Mouse (Mus musculus) intestine, embryonic 14.5 days (tissue): Measurements from ENCODE around the gene Brsk1. TPM values are rescaled to one million over a fixed set of nuclear protein-coding genes. Genes with fewer than 3 reads are reported as not detected.
A peak's percentile ranks its signal among the peaks of the same experiment; 100 is the strongest.

Source experiments
- ATAC-seq: fragments of 200-750 bp; cut with Nextera tagmentation; replicated peaks from 2 replicates; pipeline ENCODE4 v1.8.0; 2017; ENCODE audit warnings: low read depth, moderate number of reproducible peaks, moderate TSS enrichment, moderate library complexity; ENCODE audit not compliant: low FRiP score, low TSS enrichment
- DNase-seq: peaks from one replicate; pipeline ENCODE4 v3.0.0-alpha.2; 2018; ENCODE audit warnings: low spot score
- H3K27ac ChIP-seq: fragments of 300-500 bp; sonication (generic); 2 replicates; pipeline ENCODE4 v1.5.1; 2014; ENCODE audit warnings: low read depth, mild to moderate bottlenecking, control low read depth
- H3K27me3 ChIP-seq: fragments of 300-500 bp; sonication (generic); replicated peaks from 2 replicates; pipeline ENCODE4 v1.6.1; 2014; ENCODE audit warnings: low read length, control low read depth; ENCODE audit not compliant: control insufficient read depth, insufficient read depth
- H3K36me3 ChIP-seq: fragments of 300-500 bp; sonication (generic); 2 replicates; pipeline ENCODE4 v1.6.1; 2014; ENCODE audit warnings: low read length, control low read depth; ENCODE audit not compliant: control insufficient read depth, insufficient read depth
- H3K4me1 ChIP-seq: fragments of 300-500 bp; sonication (generic); replicated peaks from 2 replicates; pipeline ENCODE4 v1.6.1; 2014; ENCODE audit warnings: low read length, control low read depth, mixed read lengths; ENCODE audit not compliant: control insufficient read depth, insufficient read depth
- H3K4me2 ChIP-seq: fragments of 300-500 bp; sonication (generic); 2 replicates; pipeline ENCODE4 v1.6.1; 2014; ENCODE audit warnings: low read length
- H3K4me3 ChIP-seq: fragments of 300-500 bp; sonication (generic); 2 replicates; pipeline ENCODE4 v1.5.1; 2014; ENCODE audit warnings: low read depth, low read length, control low read depth, mixed read lengths
- H3K9ac ChIP-seq: fragments of 300-500 bp; sonication (generic); 2 replicates; pipeline ENCODE4 v1.6.1; 2014; ENCODE audit warnings: mild to moderate bottlenecking, low read length
- H3K9me3 ChIP-seq: fragments of 300-500 bp; sonication (generic); 2 replicates; pipeline ENCODE4 v1.6.1; 2016; ENCODE audit warnings: low read length, control low read depth; ENCODE audit not compliant: control insufficient read depth
- WGBS: fragments of 180-500 bp; shearing (Covaris S2); extraction: QIAGEN DNeasy Blood & Tissue Kit; methylation state at CpG from one replicate; pipeline ENCODE4 v1.1.7; 2014; 5-methylcytosine and 5-hydroxymethylcytosine counted together
- polyA plus RNA-seq: library from polyadenylated mRNA; unstranded; fragments of >200 nt; fragmentation: Nextera tagmentation; extraction: Ambion mirVana; gene quantifications from 2 replicates; pipeline ENCODE4 v1.2.1, GENCODE M21; 2014

The Brsk1 gene
- 1.7 and 1.9 TPM in 2 replicates for polyA plus RNA-seq

GRCm38 (mm10) chr7:4690387-4690786 lies at the start of gene Brsk1:
Gene Brsk1, plus strand, starts transcription at chr7:4690604.
- Histone ChIP-seq H3K27me3 (no peaks in the 10 kb centered on the region), H3K27ac (peak within 1 kb of the TSS; percentile 90), H3K4me2 (peak within 1 kb of the TSS; percentile 83), H3K4me1 (peaks cover 6% of the 10 kb centered on the region; the same call in 1 of the 2 replicates), H3K9ac (peak within 1 kb of the TSS; percentile 97), H3K36me3 (peaks cover 26% of the 10 kb centered on the region), H3K4me3 (peak within 1 kb of the TSS; percentile 75), H3K9me3 (no peaks in the 10 kb centered on the region)
- DNase-seq (peak; percentile 96), ATAC-seq (peak; percentile 69)
- 0% methylated on average over 11 of the region's 18 CpGs for WGBS

- WGBS, result 80% methylated on average over 11 of the region's 11 CpGs
- no peak overlapping the region for H3K4me3 ChIP-seq
- H3K9me3 ChIP-seq, result no peaks in the 10 kb centered on the region
- no peaks in the 10 kb centered on the region for H3K27me3 ChIP-seq
- no peak overlapping the region for H3K27ac ChIP-seq
- DNase-seq (no peak), ATAC-seq (no peak)
- H3K9ac ChIP-seq, result no peak overlapping the region
- H3K36me3 ChIP-seq, result peaks cover 89% of the 10 kb centered on the region
- no peaks in the 10 kb centered on the region for H3K4me1 ChIP-seq
- no peak overlapping the region for H3K4me2 ChIP-seq
Observed at GRCm38 (mm10) chr7:4641155-4641554, 49.2 kb upstream of the Brsk1 start.

GRCm38 (mm10) chr7:4641956-4642355 lies 48.4 kb upstream of the Brsk1 start:
- Histone ChIP-seq H3K27me3 (no peaks in the 10 kb centered on the region), H3K36me3 (peaks cover 90% of the 10 kb centered on the region), H3K4me3 (no peak overlapping the region), H3K4me1 (no peaks in the 10 kb centered on the region), H3K9me3 (no peaks in the 10 kb centered on the region), H3K27ac (no peak overlapping the region), H3K4me2 (no peak overlapping the region), H3K9ac (no peak overlapping the region)
- DNase-seq (no peak), ATAC-seq (no peak)
- 70% methylated on average over 7 of the region's 7 CpGs for WGBS

GRCm38 (mm10) chr7:4643225-4643624 lies 47.2 kb upstream of the Brsk1 start:
- no peaks in the 10 kb centered on the region for H3K4me1 ChIP-seq
- H3K36me3 ChIP-seq, result peaks cover 80% of the 10 kb centered on the region
- H3K4me3 ChIP-seq, result no peak overlapping the region
- no peak overlapping the region for H3K9ac ChIP-seq
- ATAC-seq (no peak), DNase-seq (no peak)
- H3K4me2 ChIP-seq, result no peak overlapping the region
- H3K9me3 ChIP-seq, result no peaks in the 10 kb centered on the region
- no peaks in the 10 kb centered on the region for H3K27me3 ChIP-seq
- no peak overlapping the region for H3K27ac ChIP-seq
- WGBS, result 91% methylated on average over 6 of the region's 6 CpGs

GRCm38 (mm10) chr7:4646806-4647205 lies 43.6 kb upstream of the Brsk1 start:
- 86% methylated on average over 3 of the region's 3 CpGs for WGBS
- Histone ChIP-seq H3K4me3 (no peak overlapping the region), H3K4me2 (no peak overlapping the region), H3K36me3 (peaks cover 47% of the 10 kb centered on the region), H3K27ac (no peak overlapping the region), H3K4me1 (no peaks in the 10 kb centered on the region), H3K27me3 (no peaks in the 10 kb centered on the region), H3K9me3 (no peaks in the 10 kb centered on the region), H3K9ac (no peak overlapping the region)
- no peak for DNase-seq
- no peak for ATAC-seq

GRCm38 (mm10) chr7:4647291-4647690 lies 43.1 kb upstream of the Brsk1 start:
- no peak for DNase-seq
- ATAC-seq, result peak; percentile 60; the same call in 1 of the 2 replicates
- Histone ChIP-seq H3K9ac (no peak overlapping the region), H3K4me2 (no peak overlapping the region), H3K4me1 (peaks cover under 1% of the 10 kb centered on the region), H3K36me3 (peaks cover 43% of the 10 kb centered on the region), H3K4me3 (no peak overlapping the region), H3K9me3 (no peaks in the 10 kb centered on the region), H3K27ac (no peak overlapping the region), H3K27me3 (no peaks in the 10 kb centered on the region)
- 43% methylated on average over 6 of the region's 6 CpGs for WGBS

GRCm38 (mm10) chr7:4647992-4648391 lies 42.4 kb upstream of the Brsk1 start:
- ATAC-seq, result no peak
- H3K36me3 ChIP-seq, result peaks cover 43% of the 10 kb centered on the region
- H3K4me2 ChIP-seq, result no peak overlapping the region
- H3K9ac ChIP-seq, result no peak overlapping the region
- no peak overlapping the region for H3K27ac ChIP-seq
- peaks cover 5% of the 10 kb centered on the region for H3K4me1 ChIP-seq
- no peak overlapping the region for H3K4me3 ChIP-seq
- H3K27me3 ChIP-seq, result no peaks in the 10 kb centered on the region
- 92% methylated on average over 2 of the region's 2 CpGs for WGBS
- no peak for DNase-seq
- H3K9me3 ChIP-seq, result no peaks in the 10 kb centered on the region

- no peak for ATAC-seq
- Histone ChIP-seq H3K27me3 (no peaks in the 10 kb centered on the region), H3K27ac (no peak overlapping the region), H3K9me3 (no peaks in the 10 kb centered on the region), H3K4me3 (no peak overlapping the region), H3K36me3 (peaks cover 13% of the 10 kb centered on the region; the same call in 1 of the 2 replicates), H3K4me2 (no peak overlapping the region), H3K4me1 (peaks cover 24% of the 10 kb centered on the region), H3K9ac (no peak overlapping the region)
- 75% methylated on average over 8 of the region's 8 CpGs for WGBS
- DNase-seq, result no peak
Observed at GRCm38 (mm10) chr7:4651581-4651980, 38.8 kb upstream of the Brsk1 start.

GRCm38 (mm10) chr7:4652726-4653125 lies 37.7 kb upstream of the Brsk1 start:
- WGBS, result 87% methylated on average over 5 of the region's 5 CpGs
- Histone ChIP-seq H3K27me3 (no peaks in the 10 kb centered on the region), H3K27ac (no peak overlapping the region), H3K4me2 (no peak overlapping the region), H3K4me1 (peaks cover 35% of the 10 kb centered on the region), H3K4me3 (no peak overlapping the region), H3K9ac (no peak overlapping the region), H3K9me3 (no peaks in the 10 kb centered on the region), H3K36me3 (0 out of 2 replicates have a peak, but pooled peaks cover 7% of the 10 kb centered on the region)
- ATAC-seq (no peak), DNase-seq (no peak)
